In genomic region chr14:100618793-100619655, GRCm38 (mm10) we compare ENCODE assay signal across 10 mouse cellular contexts.
DNase-seq lines count a peak whose midpoint lies in the region; ATAC-seq and TF ChIP-seq lines count a peak whose summit lies in the region.
"Had no signal": no experiment of that assay in that cellular context is flagged by ENCODE, and none has a peak within 500 bp of the region (broad histone marks: within the 10 kb centered on the region; RNA-seq: fewer than 3 reads in every experiment).

No protein-coding gene starts in this region.

- H3K4me1 ChIP-seq in midbrain, embryonic 11.5 days (ENCODE audit: control insufficient read depth, insufficient read depth, low read length), result no peaks in the 10 kb centered on the region
- H3K4me1 ChIP-seq in midbrain, embryonic 10.5 days, result no peaks in the 10 kb centered on the region
- H3K4me1 ChIP-seq in forebrain, embryonic 14.5 days (ENCODE audit: control insufficient read depth, insufficient read depth, low read length), result peaks cover 11% of the 10 kb centered on the region
- 0 out of 2 replicates have a peak, but pooled peaks cover 3% of the 10 kb centered on the region for H3K4me1 ChIP-seq in hindbrain, postnatal 0 days (ENCODE audit: insufficient read depth, low read length)
- peaks cover 17% of the 10 kb centered on the region for H3K4me1 ChIP-seq in neural tube, embryonic 13.5 days (replicated peaks)
- H3K4me1 ChIP-seq: liver, embryonic 13.5 days had no signal

- H3K9ac ChIP-seq in midbrain, embryonic 11.5 days (ENCODE audit: low read length), result no peak overlapping the region
- no peak overlapping the region for H3K9ac ChIP-seq in forebrain, embryonic 14.5 days (ENCODE audit: low read length)
- no peak overlapping the region for H3K9ac ChIP-seq in hindbrain, postnatal 0 days (replicated peaks; ENCODE audit: low read length)
- no peak overlapping the region for H3K9ac ChIP-seq in neural tube, embryonic 13.5 days
- H3K9ac ChIP-seq: liver, embryonic 13.5 days had no signal

- no peak overlapping the region for H3K27ac ChIP-seq in midbrain, embryonic 11.5 days (ENCODE audit: low read depth, low read length)
- H3K27ac ChIP-seq in midbrain, embryonic 10.5 days (replicated peaks), result no peak overlapping the region
- peak overlapping the region; percentile 55; the same call in 1 of the 2 replicates for H3K27ac ChIP-seq in forebrain, embryonic 14.5 days (ENCODE audit: low read depth, low read length)
- H3K27ac ChIP-seq in hindbrain, postnatal 0 days, result peak overlapping the region; percentile 45; the same call in 1 of the 2 replicates
- peak overlapping the region; percentile 55 for H3K27ac ChIP-seq in neural tube, embryonic 13.5 days (replicated peaks)
- H3K27ac ChIP-seq: liver, embryonic 13.5 days had no signal

- no peak for TF ChIP-seq CTCF in hindbrain, postnatal 0 days (IDR thresholded peaks at IDR 0.05; ENCODE audit: low read depth)

- no peak overlapping the region for H3K4me2 ChIP-seq in midbrain, embryonic 11.5 days
- H3K4me2 ChIP-seq in forebrain, embryonic 14.5 days (ENCODE audit: low read length), result no peak overlapping the region
- H3K4me2 ChIP-seq in hindbrain, postnatal 0 days (ENCODE audit: low read depth, low read length), result no peak overlapping the region
- no peak overlapping the region for H3K4me2 ChIP-seq in neural tube, embryonic 13.5 days
- H3K4me2 ChIP-seq: liver, embryonic 13.5 days had no signal

- H3K27me3 ChIP-seq in midbrain, embryonic 11.5 days (ENCODE audit: control insufficient read depth, insufficient read depth, low read length), result no peaks in the 10 kb centered on the region
- H3K27me3 ChIP-seq in midbrain, embryonic 10.5 days (ENCODE audit: low read depth, poor library complexity, severe bottlenecking), result no peaks in the 10 kb centered on the region
- H3K27me3 ChIP-seq in forebrain, embryonic 14.5 days (replicated peaks; ENCODE audit: control insufficient read depth, insufficient read depth, low read length), result no peaks in the 10 kb centered on the region
- H3K27me3 ChIP-seq in hindbrain, postnatal 0 days (ENCODE audit: insufficient read depth, low read length), result no peaks in the 10 kb centered on the region
- H3K27me3 ChIP-seq in neural tube, embryonic 13.5 days, result no peaks in the 10 kb centered on the region
- H3K27me3 ChIP-seq: liver, embryonic 13.5 days had no signal

- WGBS in midbrain, embryonic 11.5 days, result 77% methylated on average over 12 of the region's 12 CpGs
- 82% methylated on average over 12 of the region's 12 CpGs for WGBS in midbrain, embryonic 10.5 days
- WGBS in forebrain, embryonic 14.5 days, result 45% methylated on average over 12 of the region's 12 CpGs
- 43% methylated on average over 12 of the region's 12 CpGs for WGBS in hindbrain, postnatal 0 days
- WGBS in neural tube, embryonic 13.5 days, result 22% methylated on average over 12 of the region's 12 CpGs

- no peaks in the 10 kb centered on the region for H3K36me3 ChIP-seq in midbrain, embryonic 11.5 days (ENCODE audit: control insufficient read depth, insufficient read depth, low read length)
- no peaks in the 10 kb centered on the region for H3K36me3 ChIP-seq in midbrain, embryonic 10.5 days
- no peaks in the 10 kb centered on the region for H3K36me3 ChIP-seq in forebrain, embryonic 14.5 days (ENCODE audit: control insufficient read depth, insufficient read depth, low read length)
- H3K36me3 ChIP-seq in hindbrain, postnatal 0 days (ENCODE audit: insufficient read depth, low read length), result no peaks in the 10 kb centered on the region
- H3K36me3 ChIP-seq in neural tube, embryonic 13.5 days, result no peaks in the 10 kb centered on the region
- H3K36me3 ChIP-seq: liver, embryonic 13.5 days had no signal

- ATAC-seq in midbrain, embryonic 11.5 days (ENCODE audit: low FRiP score), result peak; percentile 50; the same call in 1 of the 2 replicates
- peak; percentile 86 for ATAC-seq in forebrain, embryonic 14.5 days
- ATAC-seq in hindbrain, postnatal 0 days, result peak; percentile 76
- ATAC-seq in neural tube, embryonic 13.5 days (ENCODE audit: low read depth), result peak; percentile 78

- H3K9me3 ChIP-seq in midbrain, embryonic 11.5 days (ENCODE audit: control insufficient read depth, low read length), result no peaks in the 10 kb centered on the region
- no peaks in the 10 kb centered on the region for H3K9me3 ChIP-seq in midbrain, embryonic 10.5 days (replicated peaks)
- no peaks in the 10 kb centered on the region for H3K9me3 ChIP-seq in forebrain, embryonic 14.5 days (replicated peaks; ENCODE audit: control insufficient read depth, low read length)
- H3K9me3 ChIP-seq in hindbrain, postnatal 0 days (ENCODE audit: low read length), result no peaks in the 10 kb centered on the region
- no peaks in the 10 kb centered on the region for H3K9me3 ChIP-seq in neural tube, embryonic 13.5 days

- peak; percentile 84 for DNase-seq in midbrain, embryonic 11.5 days (ENCODE audit: low spot score, missing footprints)
- DNase-seq in midbrain, embryonic 10.5 days (ENCODE audit: low spot score), result no peak
- DNase-seq in forebrain, embryonic 14.5 days (ENCODE audit: low spot score), result peak; percentile 67
- DNase-seq in hindbrain, postnatal 0 days (ENCODE audit: low spot score), result peak; percentile 64
- no peak for DNase-seq in thymus, postnatal 14 days
- no peak for DNase-seq in ovary, postnatal 14 days (ENCODE audit: low spot score)
- DNase-seq: kidney, adult 18-20 months; layer of hippocampus, adult 9-11 months; liver, embryonic 13.5 days had no signal

- no peak overlapping the region for H3K4me3 ChIP-seq in midbrain, embryonic 11.5 days (ENCODE audit: low read depth, low read length)
- H3K4me3 ChIP-seq in midbrain, embryonic 10.5 days, result no peak overlapping the region
- H3K4me3 ChIP-seq in forebrain, embryonic 14.5 days (ENCODE audit: low read depth, low read length), result no peak overlapping the region
- H3K4me3 ChIP-seq in hindbrain, postnatal 0 days (ENCODE audit: low read length), result no peak overlapping the region
- no peak overlapping the region for H3K4me3 ChIP-seq in neural tube, embryonic 13.5 days
- H3K4me3 ChIP-seq: liver, embryonic 13.5 days had no signal

Comparison
In these comparisons a context has a peak if more than half of its experiments do, and no peak if none do; other contexts are left out.
1. DNase-seq: peak in midbrain, embryonic 11.5 days (single experiment), forebrain, embryonic 14.5 days (single experiment) and hindbrain, postnatal 0 days (single experiment); none in midbrain, embryonic 10.5 days (single experiment), thymus, postnatal 14 days (single experiment) and ovary, postnatal 14 days (single experiment).
2. H3K27ac ChIP-seq: peak in forebrain, embryonic 14.5 days (single experiment), hindbrain, postnatal 0 days (single experiment) and neural tube, embryonic 13.5 days (single experiment); none in midbrain, embryonic 11.5 days (single experiment) and midbrain, embryonic 10.5 days (single experiment).
3. Peak in every context shown above with its lines, with median percentiles within 50 percentile points of each other: ATAC-seq.